Mouse (Mus musculus) embryonic facial prominence, embryonic 13.5 days (tissue): ENCODE measurements around the gene Exog. TPM values are rescaled to one million over a fixed set of nuclear protein-coding genes. Genes with fewer than 3 reads are reported as not detected.

Source experiments
- ATAC-seq: fragments of 200-750 bp; cut with Nextera tagmentation; 2 replicates; pipeline ENCODE4 v1.8.0; 2017; ENCODE audit warnings: low read depth; ENCODE audit not compliant: insufficient number of reproducible peaks, insufficient read depth, low FRiP score, low TSS enrichment
- H3K27ac ChIP-seq: fragments of 300-500 bp; sonication (generic); 2 replicates; pipeline ENCODE4 v1.5.1; 2015; ENCODE audit warnings: moderate library complexity, mild to moderate bottlenecking, inconsistent platforms
- H3K27me3 ChIP-seq: fragments of 300-500 bp; sonication (generic); 2 replicates; pipeline ENCODE4 v1.6.1; 2015; ENCODE audit warnings: mild to moderate bottlenecking, inconsistent platforms
- H3K36me3 ChIP-seq: fragments of 300-500 bp; sonication (generic); 2 replicates; pipeline ENCODE4 v1.6.1; 2015; ENCODE audit warnings: mild to moderate bottlenecking, inconsistent platforms
- H3K4me1 ChIP-seq: fragments of 300-500 bp; sonication (generic); 2 replicates; pipeline ENCODE4 v1.6.1; 2015; ENCODE audit warnings: inconsistent platforms
- H3K4me2 ChIP-seq: fragments of 300-500 bp; sonication (generic); 2 replicates; pipeline ENCODE4 v1.6.1; 2015; ENCODE audit warnings: moderate library complexity, mild to moderate bottlenecking, inconsistent platforms
- H3K4me3 ChIP-seq: fragments of 300-500 bp; sonication (generic); 2 replicates; pipeline ENCODE4 v1.5.1; 2015; ENCODE audit warnings: mild to moderate bottlenecking, inconsistent platforms
- H3K9ac ChIP-seq: fragments of 300-500 bp; sonication (generic); 2 replicates; pipeline ENCODE4 v1.6.1; 2015; ENCODE audit warnings: mild to moderate bottlenecking, inconsistent platforms
- H3K9me3 ChIP-seq: fragments of 300-500 bp; sonication (generic); 2 replicates; pipeline ENCODE4 v1.6.1; 2016; ENCODE audit warnings: inconsistent platforms
- WGBS: fragments of 180-500 bp; shearing (Covaris S2); methylation state at CpG from one replicate; pipeline ENCODE4 v1.1.7; 2015; ENCODE audit warnings: mixed read lengths; 5-methylcytosine and 5-hydroxymethylcytosine counted together
- polyA plus RNA-seq: library from polyadenylated mRNA; unstranded; fragments of >200 nt; fragmentation: Nextera tagmentation; extraction: Ambion mirVana; gene quantifications from 2 replicates; pipeline ENCODE4 v1.2.1, GENCODE M21; 2015

Exog gene
- polyA plus RNA-seq: 41.4 and 43.8 TPM in 2 replicates

GRCm38 (mm10) chr9:119444738-119445429 is at the start of gene Exog:
Gene Exog, plus strand, starts transcription at chr9:119444943.
- Histone ChIP-seq H3K4me1 (peaks cover 13% of the 10 kb centered on the region), H3K4me2 (peak within 1 kb of the TSS; percentile 80), H3K9me3 (no peaks in the 10 kb centered on the region), H3K27me3 (no peaks in the 10 kb centered on the region), H3K36me3 (peaks cover 37% of the 10 kb centered on the region), H3K4me3 (peak within 1 kb of the TSS; percentile 81), H3K9ac (peak within 1 kb of the TSS; percentile 95), H3K27ac (peak within 1 kb of the TSS; percentile 90)
- peak; percentile 89 for ATAC-seq
- under 1% methylated on average over 52 of the region's 52 CpGs for WGBS

- Histone ChIP-seq H3K4me3 (peak overlapping the region; percentile 93), H3K4me2 (peak overlapping the region; percentile 96), H3K4me1 (peaks cover 23% of the 10 kb centered on the region), H3K27ac (no peak overlapping the region), H3K36me3 (0 out of 2 replicates have a peak, but pooled peaks cover 4% of the 10 kb centered on the region), H3K27me3 (no peaks in the 10 kb centered on the region), H3K9me3 (no peaks in the 10 kb centered on the region), H3K9ac (peak overlapping the region; percentile 98)
- WGBS: 6% methylated on average over 7 of the region's 7 CpGs
- ATAC-seq: 0 out of 2 replicates have a peak, but pooled peaks have one; percentile 1
These were observed 43.4 kb upstream of the Exog start for GRCm38 (mm10) chr9:119401351-119401750.

GRCm38 (mm10) chr9:119401801-119402214 is 42.9 kb upstream of the Exog start, which contains the start of gene Acvr2b:
Gene Acvr2b, plus strand, starts transcription at chr9:119402118.
- Histone ChIP-seq H3K9ac (peak within 1 kb of the TSS; percentile 98), H3K4me3 (peak within 1 kb of the TSS; percentile 93), H3K36me3 (0 out of 2 replicates have a peak, but pooled peaks cover 4% of the 10 kb centered on the region), H3K27ac (peak within 1 kb of the TSS; percentile 98), H3K27me3 (no peaks in the 10 kb centered on the region), H3K9me3 (no peaks in the 10 kb centered on the region), H3K4me1 (peaks cover 23% of the 10 kb centered on the region), H3K4me2 (peak within 1 kb of the TSS; percentile 96)
- peak; percentile 94 for ATAC-seq
- 0% methylated on average over 18 of the region's 32 CpGs for WGBS

GRCm38 (mm10) chr9:119402253-119403235 is 42.2 kb upstream of the Exog start:
- H3K4me3 ChIP-seq: peak overlapping the region; percentile 93
- H3K9ac ChIP-seq: peak overlapping the region; percentile 98
- peak overlapping the region; percentile 98 for H3K27ac ChIP-seq
- no peaks in the 10 kb centered on the region for H3K9me3 ChIP-seq
- H3K36me3 ChIP-seq: 0 out of 2 replicates have a peak, but pooled peaks cover 4% of the 10 kb centered on the region
- H3K27me3 ChIP-seq: no peaks in the 10 kb centered on the region
- peak overlapping the region; percentile 96 for H3K4me2 ChIP-seq
- H3K4me1 ChIP-seq: peaks cover 26% of the 10 kb centered on the region
- WGBS: under 1% methylated on average over 118 of the region's 127 CpGs
- peak; percentile 44 for ATAC-seq

GRCm38 (mm10) chr9:119403236-119403641 is 41.5 kb upstream of the Exog start:
- Histone ChIP-seq H3K4me3 (peak overlapping the region; percentile 93), H3K4me1 (peaks cover 33% of the 10 kb centered on the region), H3K4me2 (peak overlapping the region; percentile 96), H3K9ac (peak overlapping the region; percentile 98), H3K27ac (peak overlapping the region; percentile 98), H3K36me3 (0 out of 2 replicates have a peak, but pooled peaks cover 4% of the 10 kb centered on the region), H3K9me3 (no peaks in the 10 kb centered on the region), H3K27me3 (no peaks in the 10 kb centered on the region)
- ATAC-seq: no peak
- WGBS: 0% methylated on average over 26 of the region's 26 CpGs

GRCm38 (mm10) chr9:119404090-119404489 is 40.7 kb upstream of the Exog start:
- Histone ChIP-seq H3K4me2 (peak overlapping the region; percentile 96), H3K27me3 (no peaks in the 10 kb centered on the region), H3K4me1 (peaks cover 42% of the 10 kb centered on the region), H3K4me3 (peak overlapping the region; percentile 93), H3K9me3 (no peaks in the 10 kb centered on the region), H3K36me3 (0 out of 2 replicates have a peak, but pooled peaks cover 4% of the 10 kb centered on the region), H3K9ac (peak overlapping the region; percentile 98), H3K27ac (no peak overlapping the region)
- ATAC-seq: no peak
- WGBS: 63% methylated on average over 5 of the region's 5 CpGs

- Histone ChIP-seq H3K4me2 (no peak overlapping the region), H3K4me1 (peaks cover 38% of the 10 kb centered on the region), H3K27ac (0 out of 2 replicates have a peak overlapping the region, but pooled peaks have one; percentile 16), H3K9me3 (peaks cover 15% of the 10 kb centered on the region), H3K4me3 (no peak overlapping the region), H3K36me3 (peaks cover 23% of the 10 kb centered on the region), H3K9ac (no peak overlapping the region), H3K27me3 (no peaks in the 10 kb centered on the region)
- ATAC-seq: no peak
- 59% methylated on average over 15 of the region's 15 CpGs for WGBS
These were observed 36.9 kb upstream of the Exog start for GRCm38 (mm10) chr9:119407884-119408283.

- H3K4me1 ChIP-seq: peaks cover 31% of the 10 kb centered on the region
- no peak overlapping the region for H3K4me3 ChIP-seq
- peaks cover 21% of the 10 kb centered on the region for H3K9me3 ChIP-seq
- no peak for ATAC-seq
- H3K36me3 ChIP-seq: peaks cover 29% of the 10 kb centered on the region
- H3K27me3 ChIP-seq: no peaks in the 10 kb centered on the region
- no peak overlapping the region for H3K4me2 ChIP-seq
- H3K9ac ChIP-seq: no peak overlapping the region
- H3K27ac ChIP-seq: no peak overlapping the region; the same call in 1 of the 2 replicates
- 78% methylated on average over 11 of the region's 11 CpGs for WGBS
These were observed 35.7 kb upstream of the Exog start for GRCm38 (mm10) chr9:119408898-119409664.

- peaks cover 21% of the 10 kb centered on the region for H3K9me3 ChIP-seq
- no peak overlapping the region for H3K4me2 ChIP-seq
- WGBS: 52% methylated on average over 5 of the region's 5 CpGs
- H3K4me1 ChIP-seq: peaks cover 25% of the 10 kb centered on the region
- no peak overlapping the region for H3K9ac ChIP-seq
- no peak overlapping the region for H3K4me3 ChIP-seq
- ATAC-seq: no peak
- no peak overlapping the region for H3K27ac ChIP-seq
- H3K27me3 ChIP-seq: no peaks in the 10 kb centered on the region
- H3K36me3 ChIP-seq: peaks cover 29% of the 10 kb centered on the region
These were observed 34.9 kb upstream of the Exog start for GRCm38 (mm10) chr9:119409864-119410263.

GRCm38 (mm10) chr9:119418025-119418424 is 26.7 kb upstream of the Exog start:
- Histone ChIP-seq H3K27me3 (no peaks in the 10 kb centered on the region), H3K36me3 (peaks cover 5% of the 10 kb centered on the region; the same call in 1 of the 2 replicates), H3K4me1 (peaks cover 31% of the 10 kb centered on the region), H3K27ac (0 out of 2 replicates have a peak overlapping the region, but pooled peaks have one; percentile 7), H3K4me3 (no peak overlapping the region), H3K4me2 (peak overlapping the region; percentile 5; the same call in 1 of the 2 replicates), H3K9me3 (peaks cover 5% of the 10 kb centered on the region), H3K9ac (no peak overlapping the region)
- no peak for ATAC-seq
- 71% methylated on average over 18 of the region's 18 CpGs for WGBS
